Mouse (Mus musculus): ENCODE results near the gene Socs3.

DNA sequence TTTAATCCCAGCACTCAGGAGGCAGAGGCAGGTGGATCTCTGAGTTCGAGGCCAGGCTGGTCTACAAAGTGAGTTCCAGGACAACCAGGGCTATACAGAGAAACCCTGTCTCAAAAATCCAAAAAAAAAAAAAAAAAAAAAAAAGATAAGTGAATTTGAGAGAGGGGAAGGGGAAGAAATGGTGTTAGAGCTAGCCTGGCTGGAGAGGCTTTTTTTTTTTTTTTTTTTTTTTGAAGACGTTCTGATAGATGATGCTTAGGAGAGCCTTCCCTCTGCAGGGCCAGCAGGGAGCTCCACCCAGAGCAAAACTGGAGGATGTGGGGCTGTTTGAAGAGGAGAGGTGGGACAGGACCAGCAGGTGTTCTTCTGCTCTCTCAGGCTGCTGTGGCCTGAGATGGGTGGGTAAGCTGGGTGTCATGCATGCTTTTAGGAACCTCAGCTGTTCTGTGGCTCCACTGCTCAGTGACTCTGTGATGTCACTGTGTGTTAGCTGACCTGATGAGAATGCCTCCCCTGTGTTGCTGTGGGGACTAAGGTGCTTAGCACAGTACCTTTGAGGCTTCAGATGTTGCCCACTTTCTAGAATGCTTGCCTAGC is 1.9 kb upstream of the Socs3 start:
- TF ChIP-seq TCF12 (IDR thresholded peaks at IDR 0.05; ENCODE audit: insufficient read depth, poor library complexity, severe bottlenecking) (no peak), USF1 (IDR thresholded peaks at IDR 0.05; ENCODE audit: low read depth) (no peak), POLR2A (IDR thresholded peaks at IDR 0.05; ENCODE audit: insufficient read length, low read depth) (no peak), POLR2AphosphoS2 (IDR thresholded peaks at IDR 0.05; ENCODE audit: insufficient read length, low read depth) (no peak), SRF (IDR thresholded peaks at IDR 0.05; ENCODE audit: control insufficient read depth, insufficient read length, low read depth) (no peak), CEBPB (IDR thresholded peaks at IDR 0.05; ENCODE audit: insufficient read depth, poor library complexity, severe bottlenecking) (no peak), E2F4 (IDR thresholded peaks at IDR 0.05; ENCODE audit: insufficient read depth) (no peak)

All from myocyte (in vitro differentiated cells).